Mouse (Mus musculus) T-helper 1 cell (primary cell): ENCODE measurements at regions not wholly inside any gene's neighbourhood (a gene's known extent, or its start where the extent isn't known, plus 50 kb on each side); places are given as distances from the start of the nearest gene placed in this dataset.
"Not testable (repeated sequence)": the region's sequence is repeated elsewhere in the genome, so short reads cannot be mapped to it uniquely, and the experiment has no call there.

Experiments used
- in situ Hi-C: fragments of 300-600 bp; cut with MboI, MseI; formaldehyde crosslinking; loops from one replicate; pipeline ENCODE4 v1.15.1; 2025; ENCODE audit warnings: high pct_unique_total_duplicates

DNA sequence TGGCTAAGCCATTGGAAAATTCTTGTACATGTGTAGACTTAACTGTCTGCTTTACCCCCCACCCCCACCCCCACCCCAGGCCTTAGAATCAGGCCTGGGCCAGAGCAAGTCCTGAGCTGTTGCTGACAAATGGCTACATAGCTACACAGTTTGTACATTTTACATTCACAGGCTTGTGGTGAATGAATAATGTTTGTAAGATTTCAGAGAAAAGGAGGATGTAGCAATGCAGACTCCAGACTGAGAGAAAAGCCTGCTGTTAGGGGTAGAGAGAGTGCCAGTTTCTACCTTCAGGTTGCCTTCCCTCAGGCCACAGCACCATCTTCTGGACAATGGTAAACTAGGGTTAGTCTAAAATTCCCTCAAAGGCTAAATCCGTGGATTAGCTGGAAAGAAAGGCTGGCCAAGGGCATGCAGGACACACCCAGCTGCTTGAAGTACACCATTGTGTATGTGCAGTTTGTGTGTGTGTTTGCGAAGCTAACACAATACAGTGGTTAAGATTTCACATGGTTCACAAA, 94.5 kb upstream of the Zfp706 start:
- in situ Hi-C loops = loop anchor here (10.0 kb wide), 1 partner anchor 1613 kb away; no protein-coding TSS in a partner anchor

DNA sequence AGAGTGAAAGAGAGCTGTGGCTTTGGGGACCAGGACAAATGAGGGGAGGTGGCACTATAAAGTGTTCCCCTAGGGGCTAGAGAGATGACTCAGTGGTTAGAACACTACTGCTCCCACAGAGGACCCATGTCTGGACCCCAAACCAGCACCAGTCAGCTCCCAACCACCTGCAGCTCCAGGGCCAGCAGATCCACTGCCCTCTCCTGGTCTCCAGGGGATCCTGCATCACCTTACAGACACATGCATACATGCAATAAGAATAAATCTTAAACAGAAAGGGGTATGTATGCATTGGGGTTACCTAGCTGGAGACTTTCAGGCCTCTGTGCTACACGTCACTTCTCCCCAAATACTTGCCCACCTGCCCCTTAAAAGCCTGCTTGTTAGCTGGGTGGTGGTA, 93.8 kb upstream of the Zfp706 start:
- in situ Hi-C loops = loop anchor here (10.0 kb wide), 1 partner anchor 1613 kb away; no protein-coding TSS in a partner anchor

DNA sequence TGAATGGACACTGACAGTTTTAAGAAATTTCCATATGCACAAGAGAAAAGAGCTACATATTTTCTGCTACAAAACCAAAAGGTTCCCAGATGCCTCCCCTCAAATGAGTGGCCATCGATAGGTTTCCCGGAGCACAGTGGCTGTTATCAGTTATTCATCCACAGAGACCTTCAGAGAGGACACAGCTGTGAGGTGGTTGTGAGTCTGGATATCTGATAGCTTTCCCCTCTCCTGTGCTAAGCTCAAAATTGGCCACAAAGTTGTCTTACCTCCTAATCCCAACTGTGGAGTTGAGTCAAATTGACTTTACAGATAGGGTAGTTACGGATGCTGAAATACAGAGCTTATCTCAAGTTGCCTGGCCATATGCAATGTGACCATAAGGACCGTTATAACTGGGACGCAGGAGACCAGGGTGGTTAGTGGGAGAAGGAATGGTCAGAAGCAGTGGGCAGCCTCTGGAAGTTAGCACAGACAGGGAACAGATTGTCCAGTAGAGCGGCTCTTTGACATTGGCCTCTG, 93.3 kb upstream of the Zfp706 start:
- in situ Hi-C loops = loop anchor here (10.0 kb wide), 1 partner anchor 1614 kb away; no protein-coding TSS in a partner anchor

DNA sequence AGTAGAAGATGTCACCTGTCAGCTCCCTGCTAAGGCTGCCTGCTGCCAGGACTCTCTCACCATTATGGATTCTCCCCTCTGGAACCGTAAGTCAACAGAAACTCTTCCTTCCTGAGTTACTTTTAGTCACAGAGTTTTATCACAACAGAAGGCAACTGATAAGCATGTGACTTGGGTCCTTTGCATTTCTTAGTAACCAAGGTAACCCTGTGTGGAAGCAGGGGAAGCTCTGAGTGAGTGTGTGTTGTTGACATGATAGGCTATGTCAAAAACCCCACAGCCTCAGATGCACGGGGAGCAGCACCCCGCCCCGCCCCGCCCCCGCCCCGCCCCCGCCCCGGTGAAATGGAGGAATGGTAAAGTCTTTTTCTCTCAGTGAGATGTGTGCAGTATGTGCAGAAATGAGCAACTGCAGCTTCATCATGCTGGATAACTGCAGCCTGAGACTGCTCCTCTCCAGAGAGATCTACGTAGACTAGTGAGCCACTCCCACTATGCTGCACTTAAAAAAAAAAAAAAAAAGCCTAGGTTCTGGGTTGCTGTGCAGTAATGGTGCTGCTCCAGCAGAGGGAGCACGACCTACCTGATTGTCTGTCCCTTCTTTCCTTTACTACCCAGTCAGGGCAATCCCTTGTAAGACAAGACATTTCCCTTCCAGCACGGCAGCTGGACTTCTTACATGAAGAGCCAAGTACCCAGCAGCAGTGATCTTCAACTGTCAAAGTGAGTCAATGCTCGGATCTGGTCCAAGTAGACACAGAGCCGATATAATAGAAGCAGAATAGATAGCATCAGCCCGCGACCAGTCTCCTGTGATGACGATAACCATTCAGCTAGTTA, 92.6 kb upstream of the Zfp706 start:
- in situ Hi-C loops = loop anchor here (10.0 kb wide), 1 partner anchor 1615 kb away; no protein-coding TSS in a partner anchor

DNA sequence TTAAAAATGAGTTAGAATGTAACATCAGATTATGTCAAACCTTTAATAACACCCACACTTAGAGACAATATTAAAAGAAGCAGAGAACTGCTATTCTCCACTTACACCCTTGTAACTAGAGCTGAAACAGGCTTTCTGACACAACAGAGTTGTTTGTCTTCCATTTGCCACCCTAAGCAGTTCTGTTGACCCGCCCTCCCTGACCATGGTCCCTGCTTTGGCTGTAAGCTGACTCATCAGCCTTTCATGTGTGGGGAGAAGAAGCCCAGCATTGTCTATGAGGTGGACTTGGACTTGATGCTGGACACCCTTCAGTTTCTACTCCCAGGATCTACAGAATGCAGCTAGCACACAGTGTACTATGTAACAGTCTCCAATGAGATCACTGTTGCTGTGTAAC, 91.6 kb upstream of the Zfp706 start:
- in situ Hi-C loops = no loop called here

DNA sequence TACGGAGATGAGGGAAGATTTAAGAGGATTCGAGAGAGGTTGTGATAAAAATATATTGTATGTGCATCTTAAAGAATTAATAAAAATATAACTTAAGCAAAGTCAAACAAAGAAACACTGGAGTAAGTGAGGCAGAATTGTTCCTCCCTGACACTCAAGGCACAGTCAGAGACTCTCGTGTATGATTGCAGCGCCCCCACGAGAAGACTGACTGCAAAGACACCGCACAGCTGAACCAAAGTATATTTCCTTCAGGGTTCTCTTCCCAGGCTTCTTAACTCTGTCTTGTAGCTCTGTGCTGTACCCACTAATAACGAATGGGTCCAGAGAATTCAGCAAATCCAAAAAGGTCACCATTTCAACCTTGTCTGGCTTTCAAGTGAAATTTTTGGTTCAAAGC, 89.9 kb upstream of the Zfp706 start:
- in situ Hi-C loops = no loop called here

DNA sequence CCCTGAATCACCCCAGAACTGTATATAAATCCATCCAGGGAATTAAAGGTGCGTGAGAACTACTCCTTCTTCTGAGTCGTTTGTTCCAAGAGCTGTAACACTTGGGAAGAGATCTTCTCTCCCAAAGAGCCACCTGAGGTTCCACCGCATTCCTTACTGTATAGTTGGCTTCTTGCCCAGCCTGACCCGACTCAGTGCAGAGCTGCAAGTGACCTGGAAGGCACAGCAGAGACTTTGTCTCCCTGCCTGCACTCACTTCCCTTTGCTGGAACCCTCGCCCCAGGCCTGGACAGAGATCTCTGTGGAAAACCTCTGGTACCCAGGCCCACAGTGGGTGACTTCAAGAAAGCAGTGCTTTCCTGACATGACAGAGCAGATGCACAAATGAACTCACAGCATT, 83.6 kb upstream of the Zfp706 start:
- in situ Hi-C loops = not testable (repeated sequence)

DNA sequence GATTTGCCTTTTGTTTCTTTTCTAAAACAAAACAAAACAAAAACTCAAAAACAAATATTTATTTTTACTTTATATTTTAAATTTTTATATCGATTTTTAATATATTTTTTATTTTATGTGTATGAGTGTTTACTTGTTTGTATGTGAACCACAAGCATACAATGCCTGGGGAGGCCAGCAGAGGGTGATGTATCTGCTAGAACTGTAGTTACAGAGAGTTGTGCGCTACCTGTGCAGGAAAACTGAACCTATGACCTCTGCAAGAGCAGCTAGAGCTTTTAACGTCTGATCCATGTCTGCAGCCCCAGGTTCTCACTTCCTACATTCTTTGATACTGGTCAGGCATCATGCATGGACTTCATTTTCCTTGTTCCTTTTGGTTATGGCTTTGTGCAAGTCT, 76.2 kb upstream of the Zfp706 start:
- in situ Hi-C loops = no loop called here

DNA sequence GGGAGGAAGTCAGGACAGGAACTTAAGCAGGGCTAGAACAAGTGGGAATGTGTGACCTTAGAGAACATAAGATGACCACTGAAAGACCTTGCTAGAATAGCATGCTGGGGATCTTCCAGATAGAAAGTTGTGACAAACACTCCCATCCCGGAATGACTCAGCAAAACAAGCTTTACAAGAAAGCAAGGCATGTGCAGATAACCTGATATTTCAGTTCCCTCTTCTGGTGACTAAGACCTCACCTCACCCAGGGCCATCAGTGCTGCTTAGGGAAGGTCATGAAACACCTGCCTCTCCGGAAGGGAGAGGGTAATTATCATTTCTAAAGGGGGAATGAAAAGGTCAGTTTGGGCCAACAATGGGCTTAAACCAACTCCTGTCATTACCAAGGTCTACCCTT, 74.3 kb upstream of the Zfp706 start:
- in situ Hi-C loops = no loop called here

DNA sequence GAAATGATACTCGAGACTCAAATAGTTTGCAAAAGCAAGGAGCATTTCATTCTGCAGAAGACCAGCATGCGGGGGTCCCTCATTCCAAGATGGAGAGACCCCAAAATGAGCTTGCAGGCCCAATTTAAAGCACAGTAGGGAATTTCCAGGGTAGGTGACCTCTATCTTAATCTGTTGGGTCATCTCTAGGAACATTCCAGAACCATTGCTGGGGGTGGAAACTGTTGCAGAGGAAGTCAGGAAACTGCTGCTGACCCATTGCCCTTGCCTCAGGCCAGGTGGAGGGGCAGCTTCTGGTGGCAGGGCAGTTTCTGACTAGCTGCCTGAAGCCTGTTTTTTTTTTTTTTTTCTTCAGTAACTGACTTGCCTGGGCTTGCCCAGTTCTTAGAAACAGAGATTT, 73.4 kb upstream of the Zfp706 start:
- in situ Hi-C loops = no loop called here

DNA sequence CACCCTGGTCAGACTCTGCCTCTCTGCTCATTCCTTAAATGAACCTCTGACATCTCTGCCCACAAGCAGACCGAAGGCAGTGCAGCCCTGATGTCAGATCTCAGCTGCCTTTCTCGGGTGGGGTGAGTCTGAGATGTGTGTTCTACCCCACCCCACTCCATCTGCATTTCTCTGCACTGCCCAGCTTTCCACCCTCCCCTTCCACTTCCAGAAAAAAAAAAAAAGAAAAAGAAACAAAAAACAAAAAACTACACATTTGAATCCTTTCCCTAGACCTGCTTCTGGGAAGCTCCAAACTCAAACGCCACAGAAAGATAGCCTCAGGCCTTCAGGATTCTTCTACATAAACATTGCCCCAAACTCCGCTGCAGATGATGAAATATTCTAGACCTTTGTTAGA, 72.8 kb upstream of the Zfp706 start:
- in situ Hi-C loops = no loop called here

DNA sequence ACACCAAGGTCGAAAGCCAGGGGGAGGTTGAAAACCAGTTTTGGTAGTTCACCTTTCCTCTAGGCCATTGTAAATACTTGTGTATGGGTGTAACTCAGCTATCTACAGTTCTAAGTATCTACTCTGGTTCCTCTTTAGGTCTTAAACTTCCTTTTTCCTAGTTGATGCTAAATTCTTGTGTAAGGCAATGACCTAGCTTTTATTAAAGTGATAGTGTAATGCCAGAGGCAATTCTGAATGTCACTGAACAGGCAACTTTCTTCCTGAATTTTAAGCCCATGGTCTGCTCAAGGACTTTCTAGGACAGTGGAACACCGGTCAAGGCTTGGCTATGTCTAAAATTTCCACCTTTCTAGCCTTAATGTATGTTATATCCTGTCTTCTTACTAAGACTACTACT, 66.6 kb upstream of the Zfp706 start:
- in situ Hi-C loops = not testable (repeated sequence)

DNA sequence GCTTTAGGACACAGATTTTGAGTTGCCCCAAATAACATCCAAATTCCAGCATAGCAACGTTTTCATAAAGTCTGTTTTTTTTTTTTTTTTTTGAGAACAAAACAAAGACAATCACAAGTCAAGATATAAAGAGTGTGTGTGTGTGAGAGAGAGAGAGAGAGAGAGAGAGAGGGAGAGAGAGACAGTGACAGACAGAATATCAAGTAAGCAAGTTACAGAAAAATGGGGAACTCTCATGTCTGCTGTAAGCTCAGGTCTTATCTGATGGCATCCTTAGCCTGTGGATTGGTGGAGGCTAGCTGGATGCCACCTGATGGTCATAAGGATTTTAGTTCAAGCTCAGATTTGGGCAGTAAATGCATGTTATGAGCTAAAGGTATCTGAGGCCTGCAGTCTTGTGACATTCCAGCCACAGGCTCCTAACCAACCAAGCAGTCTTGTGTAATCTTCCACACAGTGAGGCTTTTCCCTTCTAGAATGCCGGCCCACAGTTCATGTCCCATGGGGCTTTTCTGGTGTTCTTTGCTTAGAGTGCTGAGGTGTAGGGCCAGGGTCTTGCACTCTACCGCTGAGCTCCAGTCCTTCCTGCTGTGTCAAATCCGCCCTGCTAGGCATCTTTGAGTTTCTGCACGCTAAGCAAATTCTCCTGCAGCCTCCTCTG, 64.8 kb upstream of the Zfp706 start:
- in situ Hi-C loops = no loop called here

DNA sequence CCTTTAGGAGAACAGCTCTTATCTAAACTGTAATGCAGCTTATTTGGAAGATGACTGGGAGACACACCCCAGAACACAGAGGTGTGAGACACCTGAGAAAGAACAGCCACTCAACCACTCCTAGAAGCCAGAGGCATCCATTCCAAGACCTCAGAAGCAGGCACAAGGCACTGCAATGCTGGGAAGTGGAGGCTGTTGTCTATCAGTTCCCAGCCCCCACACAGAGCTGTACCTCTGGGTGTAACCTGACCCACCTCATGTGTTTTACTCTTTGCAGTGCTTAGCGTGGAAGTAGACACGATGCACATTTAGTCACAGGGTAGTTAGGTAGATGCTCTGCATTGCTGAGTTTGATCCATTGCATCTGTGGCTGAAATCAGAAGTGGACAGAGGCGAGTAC, 62.6 kb upstream of the Zfp706 start:
- in situ Hi-C loops = no loop called here

DNA sequence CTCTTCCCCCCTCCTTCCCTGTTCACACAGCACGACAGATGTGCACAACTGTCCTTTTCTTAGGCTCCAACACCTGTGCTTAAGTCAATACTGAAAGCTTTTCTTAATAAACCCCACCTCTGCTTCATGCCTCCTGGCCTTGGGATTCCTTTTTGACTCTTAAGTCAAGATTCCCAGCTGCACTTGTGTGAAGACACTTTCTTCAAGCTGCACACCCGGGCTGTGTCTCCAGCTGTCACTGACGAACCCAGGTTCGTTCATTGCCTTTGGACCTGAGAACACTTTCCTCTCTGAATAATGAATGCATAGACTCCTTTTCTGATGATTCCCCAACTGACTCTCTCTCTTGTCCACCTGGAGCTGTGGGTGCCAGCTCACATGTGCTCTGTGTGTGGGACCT, 59.8 kb upstream of the Zfp706 start:
- in situ Hi-C loops = no loop called here

DNA sequence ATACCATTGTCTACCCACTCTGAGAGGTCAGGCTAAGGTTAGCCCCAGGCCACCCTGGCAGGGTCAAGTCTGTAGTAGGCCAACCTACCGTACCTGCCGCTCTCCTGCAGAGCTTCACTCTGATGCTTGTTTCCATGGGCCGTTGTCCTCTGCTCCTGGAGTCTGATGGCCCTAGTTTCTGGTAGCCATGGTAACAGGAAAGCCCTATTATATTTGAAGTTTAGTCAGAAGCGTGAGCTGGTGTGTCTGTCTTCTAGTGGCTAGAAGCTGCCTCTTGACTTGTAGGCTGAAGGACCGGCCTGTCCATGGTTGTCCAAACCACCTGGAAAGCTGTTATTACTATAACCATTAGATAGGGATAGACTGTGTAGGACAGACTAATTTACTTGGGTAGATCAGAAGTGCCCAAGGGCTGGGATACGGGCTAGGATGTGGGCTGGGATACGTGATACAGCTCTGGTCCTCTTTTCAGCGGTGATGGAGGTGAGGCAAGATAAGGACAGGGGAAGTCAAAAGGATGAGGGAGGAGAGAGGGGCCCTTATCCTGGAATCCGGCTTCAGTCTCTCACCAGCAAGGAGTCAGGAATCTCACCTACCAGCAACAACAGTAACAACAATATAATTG, 58.5 kb upstream of the Zfp706 start:
- in situ Hi-C loops = no loop called here

DNA sequence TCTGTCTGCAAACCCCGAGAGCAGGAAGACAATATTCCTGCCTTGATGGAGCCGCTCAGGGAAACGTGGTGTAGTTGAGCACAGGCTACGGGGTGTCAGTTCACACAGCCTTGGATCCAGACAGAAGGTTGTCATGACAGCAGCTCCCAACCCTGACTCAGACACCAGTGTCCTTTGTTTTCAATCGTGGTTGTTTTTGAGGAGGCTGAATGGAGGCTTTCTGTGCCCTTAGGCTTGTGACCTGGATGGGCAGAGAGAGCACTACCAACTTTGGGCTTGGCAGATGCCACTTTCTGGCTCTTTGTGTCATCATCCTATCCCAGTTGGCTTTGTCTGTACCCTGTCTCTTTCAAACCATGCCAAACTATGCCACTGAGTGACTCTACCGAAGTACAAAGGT, 57.8 kb upstream of the Zfp706 start:
- in situ Hi-C loops = no loop called here

DNA sequence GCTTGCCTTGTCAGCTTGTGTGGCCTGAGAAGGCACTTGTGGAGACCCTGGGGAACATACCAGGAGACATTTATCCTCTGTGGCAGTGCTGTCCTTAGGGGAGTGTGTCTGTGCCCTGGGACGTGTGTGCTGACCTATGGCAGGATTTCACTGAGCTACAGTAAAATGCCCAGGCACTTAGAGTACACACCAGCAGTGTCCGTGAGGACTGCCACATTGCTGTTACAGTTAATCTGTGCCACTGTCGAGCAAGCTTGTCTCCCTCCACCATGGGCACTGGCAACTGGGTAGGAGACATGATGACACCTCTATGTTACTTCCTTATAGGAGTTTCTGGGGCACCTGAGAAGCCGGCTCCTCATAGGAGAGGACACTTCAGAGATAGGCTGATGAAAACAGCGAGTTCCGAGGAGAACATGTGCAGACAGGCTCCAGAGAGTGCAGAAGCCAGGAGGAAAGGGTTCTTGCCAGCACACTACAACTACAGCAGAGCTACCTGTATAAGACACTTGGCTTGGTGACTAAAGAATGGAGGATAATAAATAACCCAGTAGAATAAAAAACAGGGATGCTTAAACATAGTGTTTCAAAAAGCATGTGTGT, 56.3 kb upstream of the Zfp706 start:
- in situ Hi-C loops = no loop called here

DNA sequence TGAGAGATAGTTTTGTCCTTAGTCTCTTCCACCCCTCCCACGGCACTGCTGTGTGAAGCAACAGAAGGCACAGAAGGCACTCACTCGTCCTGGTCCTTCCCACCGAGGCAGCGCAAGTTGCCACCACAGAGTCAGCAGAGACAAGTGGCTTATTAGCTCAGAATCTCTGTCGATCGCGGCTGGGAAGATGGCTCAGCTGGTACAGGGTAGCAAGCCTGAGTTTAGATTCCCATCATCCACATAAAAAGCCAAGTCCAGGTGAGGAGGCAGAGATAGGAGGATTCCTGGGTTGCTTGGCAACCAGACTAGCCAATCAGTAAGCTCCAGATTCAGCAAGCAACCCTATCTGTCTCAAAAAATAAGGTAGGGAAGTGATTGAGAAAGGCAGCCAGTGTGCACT, 55.0 kb upstream of the Zfp706 start:
- in situ Hi-C loops = no loop called here

DNA sequence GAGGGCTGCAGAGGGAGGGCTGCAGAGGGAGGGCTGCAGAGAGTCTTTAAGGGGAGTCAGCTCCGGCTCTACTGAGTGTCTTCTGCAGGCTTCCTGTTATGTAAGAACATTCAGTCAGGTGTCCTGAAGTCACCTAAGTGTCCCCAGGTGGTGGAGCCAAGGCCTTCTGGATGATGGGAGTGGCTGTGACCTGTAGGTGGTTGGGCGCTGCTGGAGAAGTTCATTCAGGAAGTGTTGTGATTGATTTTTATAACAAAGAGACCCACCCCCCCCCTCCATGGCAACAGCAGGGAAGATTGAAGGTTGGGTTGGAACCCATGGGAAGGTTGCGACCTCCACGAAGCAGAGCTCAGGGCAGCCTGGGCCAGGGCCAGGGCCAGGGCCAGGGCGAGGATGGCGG, 53.9 kb upstream of the Zfp706 start:
- in situ Hi-C loops = no loop called here

DNA sequence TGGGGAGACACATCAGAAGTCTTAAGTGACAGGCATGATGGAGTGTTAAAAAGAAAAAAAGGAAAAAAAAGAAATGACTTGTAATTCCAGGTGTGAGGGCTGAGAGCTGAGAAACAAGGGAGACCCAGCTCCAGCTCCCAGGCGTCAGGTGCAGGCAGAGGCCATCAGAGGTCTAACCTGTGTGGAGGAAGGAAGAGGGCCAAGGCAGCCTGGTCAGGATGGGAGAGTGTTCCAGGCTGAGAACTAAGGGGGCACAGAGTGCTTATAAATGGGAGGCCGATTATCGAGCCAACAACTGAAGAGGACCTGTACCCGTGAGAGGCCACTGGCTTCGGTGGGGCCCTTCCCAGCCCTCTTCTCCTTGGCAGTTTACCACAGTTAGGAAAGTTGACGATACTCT, 53.3 kb upstream of the Zfp706 start:
- in situ Hi-C loops = no loop called here
